Mouse (Mus musculus) liver, embryonic 18 days (tissue): ENCODE data around the gene Ndufa12. TPM values are rescaled to one million over a fixed set of nuclear protein-coding genes. Genes with fewer than 3 reads are reported as not detected.

Source experiments
- polyA plus RNA-seq: library from polyadenylated mRNA; depleted of rRNA; stranded (reverse); fragments of >200 nt; gene quantifications from 2 replicates; pipeline ENCODE4 v1.2.3, GENCODE M21; 2012; rRNA removed

The Ndufa12 gene
- polyA plus RNA-seq: 94.0 and 109 TPM in 2 replicates

GRCm38 (mm10) chr10:94198482-94199405 lies at the start of gene Ndufa12:
TSS of gene Ndufa12 (plus strand) at chr10:94198720.

Other genes with a start within 250 kb of the Ndufa12 start
- 6.0 and 6.5 TPM in 2 replicates for gene Vezt, start 162.9 kb upstream of the Ndufa12 start, polyA plus RNA-seq
- 3.0 and 3.2 TPM in 2 replicates for gene Fgd6, start 162.7 kb upstream of the Ndufa12 start, polyA plus RNA-seq
- gene Nr2c1, start 50.7 kb upstream of the Ndufa12 start, polyA plus RNA-seq: 5.1 and 6.1 TPM in 2 replicates
- not detected in 2 replicates for gene Gm4792, start 100.0 kb downstream of the Ndufa12 start, polyA plus RNA-seq
- 4.0 and 4.5 TPM in 2 replicates for gene Tmcc3, start 113.2 kb downstream of the Ndufa12 start, polyA plus RNA-seq